Mouse (Mus musculus): ENCODE measurements at regions not wholly inside any gene's neighbourhood (a gene's known extent, or its start where the extent isn't known, plus 50 kb on each side); places are given as distances from the start of the nearest gene placed in this dataset.

GRCm38 (mm10) chr11:22420003-22420723 is 78.1 kb upstream of the Ehbp1 start:
- DNase-seq: no peak
- H3K27me3 ChIP-seq (replicated peaks; ENCODE audit: control insufficient read depth, insufficient read depth, low read length): no peaks in the 10 kb centered on the region
- TF ChIP-seq POLR2A (IDR thresholded peaks at IDR 0.05; ENCODE audit: low read depth, low read length) (no peak), CTCF (conservative IDR thresholded peaks at IDR 0.05; ENCODE audit: insufficient read depth, insufficient read length, low read depth, low read length) (no peak)
- no peaks in the 10 kb centered on the region for H3K4me1 ChIP-seq (ENCODE audit: control insufficient read depth, insufficient read depth, low read length)
- no peaks in the 10 kb centered on the region for H3K36me3 ChIP-seq (ENCODE audit: control insufficient read depth, insufficient read depth, low read length)
- H3K4me3 ChIP-seq (ENCODE audit: insufficient read depth, low read depth, low read length): no peak overlapping the region
- H3K27ac ChIP-seq (ENCODE audit: insufficient read depth, low read depth, low read length): no peak overlapping the region
- WGBS: 70% methylated on average over 3 of the region's 3 CpGs

- WGBS: 74% methylated on average over 3 of the region's 3 CpGs
- TF ChIP-seq CTCF (conservative IDR thresholded peaks at IDR 0.05; ENCODE audit: insufficient read depth, insufficient read length, low read depth, low read length): no peak
- no peak for TF ChIP-seq POLR2A (IDR thresholded peaks at IDR 0.05; ENCODE audit: low read depth, low read length)
- DNase-seq: no peak
- H3K4me3 ChIP-seq (ENCODE audit: insufficient read depth, low read depth, low read length): no peak overlapping the region
- no peaks in the 10 kb centered on the region for H3K4me1 ChIP-seq (ENCODE audit: control insufficient read depth, insufficient read depth, low read length)
- no peaks in the 10 kb centered on the region for H3K27me3 ChIP-seq (replicated peaks; ENCODE audit: control insufficient read depth, insufficient read depth, low read length)
- H3K36me3 ChIP-seq (ENCODE audit: control insufficient read depth, insufficient read depth, low read length): no peaks in the 10 kb centered on the region
- H3K27ac ChIP-seq (ENCODE audit: insufficient read depth, low read depth, low read length): no peak overlapping the region
Measured at GRCm38 (mm10) chr11:22421762-22422161, 79.7 kb upstream of the Ehbp1 start.

DNA sequence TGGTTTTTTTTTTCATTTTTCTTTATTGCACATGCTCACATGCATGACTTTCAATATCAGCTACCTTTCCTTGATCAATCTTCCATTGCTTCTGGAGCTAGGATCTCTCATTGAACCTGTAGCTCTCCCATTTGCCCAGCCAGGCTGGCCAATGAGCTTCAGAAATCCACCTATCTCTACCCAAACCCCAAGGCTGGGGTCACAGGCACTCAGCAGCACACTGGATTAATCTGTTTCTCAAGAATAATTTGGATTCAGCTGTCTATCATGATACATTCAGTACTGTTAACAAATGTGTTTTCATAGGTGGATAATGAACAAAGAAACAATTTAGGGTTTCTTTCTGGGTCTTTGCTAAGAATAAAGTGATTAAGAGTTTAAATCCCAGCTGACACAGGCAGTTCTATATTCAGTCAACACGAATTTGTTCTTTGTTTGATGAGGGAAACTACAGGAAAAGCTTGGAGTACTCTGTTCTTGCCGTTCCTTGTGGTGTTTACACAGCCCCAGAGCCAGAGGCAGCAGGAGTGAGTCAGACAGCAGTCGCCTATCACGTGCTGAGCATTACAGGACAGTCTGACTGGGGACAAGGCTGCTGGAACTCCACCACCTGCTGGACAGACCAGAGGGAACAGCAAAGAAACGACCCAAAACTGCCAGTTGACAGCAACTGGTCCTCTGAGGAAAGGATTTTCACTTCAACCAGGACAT is 74.6 kb upstream of the Tmem17 start:
- H3K4me1 ChIP-seq (ENCODE audit: control insufficient read depth, insufficient read depth, low read length): peaks cover 22% of the 10 kb centered on the region
- DNase-seq: peak; percentile 92
- peak overlapping the region; percentile 97 for H3K27ac ChIP-seq (ENCODE audit: insufficient read depth, low read depth, low read length)
- H3K36me3 ChIP-seq (ENCODE audit: control insufficient read depth, insufficient read depth, low read length): no peaks in the 10 kb centered on the region
- no peak for TF ChIP-seq POLR2A (IDR thresholded peaks at IDR 0.05; ENCODE audit: low read depth, low read length)
- TF ChIP-seq CTCF (conservative IDR thresholded peaks at IDR 0.05; ENCODE audit: insufficient read depth, insufficient read length, low read depth, low read length): peak; percentile 65
- WGBS: 5% methylated on average over 5 of the region's 5 CpGs
- no peaks in the 10 kb centered on the region for H3K27me3 ChIP-seq (replicated peaks; ENCODE audit: control insufficient read depth, insufficient read depth, low read length)
- H3K4me3 ChIP-seq (ENCODE audit: insufficient read depth, low read depth, low read length): 0 out of 2 replicates have a peak overlapping the region, but pooled peaks have one; percentile 9

DNA sequence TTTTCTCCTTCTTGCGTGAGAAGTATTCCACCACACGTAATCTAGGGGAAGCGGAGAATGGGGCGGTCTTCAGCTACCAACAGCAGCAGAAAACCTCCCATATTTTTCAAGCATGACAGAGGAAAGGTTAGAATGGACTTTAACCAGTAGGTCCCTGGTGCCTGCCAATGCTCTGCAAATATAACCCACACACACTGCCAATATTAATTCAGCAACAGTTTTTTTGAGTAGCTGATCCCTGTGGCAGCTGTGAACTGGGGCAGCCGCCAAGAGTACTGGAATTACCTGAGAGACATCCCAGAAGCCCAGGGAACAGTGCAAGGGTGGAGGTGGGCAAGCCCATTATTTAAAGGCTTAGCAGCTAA is 74.1 kb upstream of the Tmem17 start:
- Histone ChIP-seq H3K4me3 (ENCODE audit: insufficient read depth, low read depth, low read length) (0 out of 2 replicates have a peak overlapping the region, but pooled peaks have one; percentile 9), H3K36me3 (ENCODE audit: control insufficient read depth, insufficient read depth, low read length) (no peaks in the 10 kb centered on the region), H3K4me1 (ENCODE audit: control insufficient read depth, insufficient read depth, low read length) (peaks cover 22% of the 10 kb centered on the region), H3K27me3 (replicated peaks; ENCODE audit: control insufficient read depth, insufficient read depth, low read length) (no peaks in the 10 kb centered on the region), H3K27ac (ENCODE audit: insufficient read depth, low read depth, low read length) (peak overlapping the region; percentile 97)
- TF ChIP-seq POLR2A (IDR thresholded peaks at IDR 0.05; ENCODE audit: low read depth, low read length) (no peak), CTCF (conservative IDR thresholded peaks at IDR 0.05; ENCODE audit: insufficient read depth, insufficient read length, low read depth, low read length) (no peak)
- 38% methylated on average over 5 of the region's 5 CpGs for WGBS
- DNase-seq: peak; percentile 90

DNA sequence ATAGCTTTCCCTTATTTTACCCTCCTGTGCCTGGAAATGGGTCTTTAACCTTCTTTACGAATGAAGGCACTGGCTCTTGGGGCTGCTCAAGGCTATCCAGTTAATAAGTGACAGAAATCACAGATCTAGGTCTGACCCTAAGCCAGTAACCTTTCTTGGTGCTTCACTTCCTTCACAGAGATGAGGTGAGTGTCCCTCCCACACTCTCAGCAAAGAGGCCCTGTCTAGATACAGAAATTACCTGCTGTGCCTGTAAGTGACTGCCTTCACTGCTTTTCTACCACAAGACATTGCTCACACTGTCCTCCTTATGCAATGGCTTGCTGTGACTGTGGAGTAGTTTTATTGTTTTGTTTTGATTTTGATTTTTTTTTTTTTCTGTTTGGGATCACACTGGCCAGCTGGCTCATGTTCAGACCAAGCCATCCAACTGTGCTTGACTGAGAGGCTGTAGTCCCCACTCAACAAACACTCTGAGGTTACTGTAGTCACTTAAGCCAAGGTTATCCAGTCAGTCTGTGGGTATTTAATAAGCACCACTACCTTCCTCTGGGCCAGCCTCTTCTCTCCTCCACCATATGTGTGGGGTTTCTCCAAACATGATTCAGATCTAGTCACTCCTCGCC is 73.3 kb upstream of the Tmem17 start:
- TF ChIP-seq POLR2A (IDR thresholded peaks at IDR 0.05; ENCODE audit: low read depth, low read length) (no peak), CTCF (conservative IDR thresholded peaks at IDR 0.05; ENCODE audit: insufficient read depth, insufficient read length, low read depth, low read length) (no peak)
- Histone ChIP-seq H3K4me3 (ENCODE audit: insufficient read depth, low read depth, low read length) (no peak overlapping the region), H3K27me3 (replicated peaks; ENCODE audit: control insufficient read depth, insufficient read depth, low read length) (no peaks in the 10 kb centered on the region), H3K36me3 (ENCODE audit: control insufficient read depth, insufficient read depth, low read length) (no peaks in the 10 kb centered on the region), H3K27ac (ENCODE audit: insufficient read depth, low read depth, low read length) (peak overlapping the region; percentile 97), H3K4me1 (ENCODE audit: control insufficient read depth, insufficient read depth, low read length) (peaks cover 22% of the 10 kb centered on the region)
- 54% methylated on average over 2 of the region's 2 CpGs for WGBS
- DNase-seq: peak; percentile 87

- H3K4me3 ChIP-seq (ENCODE audit: insufficient read depth, low read depth, low read length): no peak overlapping the region
- no peak overlapping the region; the same call in 1 of the 2 replicates for H3K27ac ChIP-seq (ENCODE audit: insufficient read depth, low read depth, low read length)
- WGBS: 47% methylated on average over 2 of the region's 2 CpGs
- no peaks in the 10 kb centered on the region for H3K27me3 ChIP-seq (replicated peaks; ENCODE audit: control insufficient read depth, insufficient read depth, low read length)
- H3K36me3 ChIP-seq (ENCODE audit: control insufficient read depth, insufficient read depth, low read length): no peaks in the 10 kb centered on the region
- peaks cover 22% of the 10 kb centered on the region for H3K4me1 ChIP-seq (ENCODE audit: control insufficient read depth, insufficient read depth, low read length)
- no peak for TF ChIP-seq CTCF (conservative IDR thresholded peaks at IDR 0.05; ENCODE audit: insufficient read depth, insufficient read length, low read depth, low read length)
- peak; percentile 85 for DNase-seq
Measured at GRCm38 (mm10) chr11:22440521-22440920, 71.4 kb upstream of the Tmem17 start.

- no peak for TF ChIP-seq POLR2A (IDR thresholded peaks at IDR 0.05; ENCODE audit: low read depth, low read length)
- TF ChIP-seq CTCF (conservative IDR thresholded peaks at IDR 0.05; ENCODE audit: insufficient read depth, insufficient read length, low read depth, low read length): no peak
- Histone ChIP-seq H3K36me3 (ENCODE audit: control insufficient read depth, insufficient read depth, low read length) (no peaks in the 10 kb centered on the region), H3K27me3 (replicated peaks; ENCODE audit: control insufficient read depth, insufficient read depth, low read length) (no peaks in the 10 kb centered on the region), H3K4me1 (ENCODE audit: control insufficient read depth, insufficient read depth, low read length) (no peaks in the 10 kb centered on the region), H3K27ac (ENCODE audit: insufficient read depth, low read depth, low read length) (no peak overlapping the region), H3K4me3 (ENCODE audit: insufficient read depth, low read depth, low read length) (no peak overlapping the region)
- peak; percentile 14 for DNase-seq
Measured at GRCm38 (mm10) chr11:22453161-22453560, 58.7 kb upstream of the Tmem17 start.

Measured in kidney, adult 2 months (tissue).